24 mouse cellular contexts compared by ENCODE assay signal in genomic region chr16:85637079-85637478, GRCm38 (mm10).
DNase-seq lines count a peak whose midpoint lies in the region; ATAC-seq and TF ChIP-seq lines count a peak whose summit lies in the region.
"Had no signal": no experiment of that assay in that cellular context is flagged by ENCODE, and none has a peak within 500 bp of the region (broad histone marks: within the 10 kb centered on the region; RNA-seq: fewer than 3 reads in every experiment).

No protein-coding gene starts in this region.

- H3K9me3 ChIP-seq in hindbrain, embryonic 14.5 days (ENCODE audit: control insufficient read depth, low read length) = no peaks in the 10 kb centered on the region
- no peaks in the 10 kb centered on the region for H3K9me3 ChIP-seq in hindbrain, embryonic 10.5 days
- H3K9me3 ChIP-seq in midbrain, embryonic 11.5 days (ENCODE audit: control insufficient read depth, low read length) = no peaks in the 10 kb centered on the region
- H3K9me3 ChIP-seq in midbrain, postnatal 0 days (ENCODE audit: low read length) = no peaks in the 10 kb centered on the region
- H3K9me3 ChIP-seq in neural tube, embryonic 13.5 days = no peaks in the 10 kb centered on the region
- H3K9me3 ChIP-seq: embryonic facial prominence, embryonic 10.5 days; embryonic facial prominence, embryonic 12.5 days; forebrain, embryonic 13.5 days; forebrain, embryonic 15.5 days had no signal

- H3K27ac ChIP-seq in hindbrain, embryonic 14.5 days = no peak overlapping the region
- H3K27ac ChIP-seq in hindbrain, embryonic 10.5 days = no peak overlapping the region
- no peak overlapping the region for H3K27ac ChIP-seq in midbrain, embryonic 11.5 days (ENCODE audit: low read depth, low read length)
- no peak overlapping the region for H3K27ac ChIP-seq in midbrain, postnatal 0 days (ENCODE audit: low read depth, low read length)
- 0 out of 2 replicates have a peak overlapping the region, but pooled peaks have one; percentile 18 for H3K27ac ChIP-seq in neural tube, embryonic 13.5 days (replicated peaks)
- H3K27ac ChIP-seq: embryonic facial prominence, embryonic 10.5 days; embryonic facial prominence, embryonic 12.5 days; forebrain, embryonic 13.5 days; forebrain, embryonic 15.5 days had no signal

- ATAC-seq in hindbrain, embryonic 14.5 days (ENCODE audit: low FRiP score) = 0 out of 2 replicates have a peak, but pooled peaks have one; percentile 40
- ATAC-seq in midbrain, embryonic 11.5 days (ENCODE audit: low FRiP score) = no peak
- no peak for ATAC-seq in midbrain, postnatal 0 days (ENCODE audit: low FRiP score)
- ATAC-seq in neural tube, embryonic 13.5 days (ENCODE audit: low read depth) = no peak
- ATAC-seq: activated CD4-positive, CD25-positive, alpha-beta regulatory T cell, adult 4 months; CD4-positive, CD25-positive, alpha-beta regulatory T cell, adult 4 months; forebrain, embryonic 13.5 days; forebrain, embryonic 15.5 days; Patski had no signal

- H3K4me3 ChIP-seq in hindbrain, embryonic 14.5 days (replicated peaks; ENCODE audit: low read length) = no peak overlapping the region
- no peak overlapping the region for H3K4me3 ChIP-seq in hindbrain, embryonic 10.5 days
- no peak overlapping the region for H3K4me3 ChIP-seq in midbrain, embryonic 11.5 days (ENCODE audit: low read depth, low read length)
- no peak overlapping the region for H3K4me3 ChIP-seq in midbrain, postnatal 0 days (ENCODE audit: low read depth, low read length)
- no peak overlapping the region for H3K4me3 ChIP-seq in neural tube, embryonic 13.5 days
- H3K4me3 ChIP-seq: embryonic facial prominence, embryonic 10.5 days; embryonic facial prominence, embryonic 12.5 days; forebrain, embryonic 13.5 days; forebrain, embryonic 15.5 days had no signal

- no peak overlapping the region for H3K4me2 ChIP-seq in hindbrain, embryonic 14.5 days (replicated peaks)
- H3K4me2 ChIP-seq in midbrain, embryonic 11.5 days = no peak overlapping the region
- no peak overlapping the region for H3K4me2 ChIP-seq in midbrain, postnatal 0 days (ENCODE audit: low read depth, low read length, poor library complexity, severe bottlenecking)
- no peak overlapping the region for H3K4me2 ChIP-seq in neural tube, embryonic 13.5 days
- H3K4me2 ChIP-seq: embryonic facial prominence, embryonic 12.5 days; forebrain, embryonic 13.5 days; forebrain, embryonic 15.5 days had no signal

- H3K27me3 ChIP-seq in hindbrain, embryonic 14.5 days (ENCODE audit: control insufficient read depth, insufficient read depth, low read length) = no peaks in the 10 kb centered on the region
- H3K27me3 ChIP-seq in hindbrain, embryonic 10.5 days (ENCODE audit: insufficient read depth, poor library complexity, severe bottlenecking) = no peaks in the 10 kb centered on the region
- no peaks in the 10 kb centered on the region for H3K27me3 ChIP-seq in midbrain, embryonic 11.5 days (ENCODE audit: control insufficient read depth, insufficient read depth, low read length)
- no peaks in the 10 kb centered on the region for H3K27me3 ChIP-seq in midbrain, postnatal 0 days (ENCODE audit: insufficient read depth, low read length)
- H3K27me3 ChIP-seq in neural tube, embryonic 13.5 days = no peaks in the 10 kb centered on the region
- H3K27me3 ChIP-seq: CH12.LX; embryonic facial prominence, embryonic 12.5 days; forebrain, embryonic 13.5 days; forebrain, embryonic 15.5 days had no signal

- TF ChIP-seq CTCF in midbrain, postnatal 0 days (IDR thresholded peaks at IDR 0.05) = no peak

- no peak overlapping the region for H3K9ac ChIP-seq in hindbrain, embryonic 14.5 days
- H3K9ac ChIP-seq in midbrain, embryonic 11.5 days (ENCODE audit: low read length) = no peak overlapping the region
- no peak overlapping the region for H3K9ac ChIP-seq in midbrain, postnatal 0 days (replicated peaks; ENCODE audit: low read length, poor library complexity, severe bottlenecking)
- H3K9ac ChIP-seq in neural tube, embryonic 13.5 days = no peak overlapping the region
- H3K9ac ChIP-seq: embryonic facial prominence, embryonic 12.5 days; forebrain, embryonic 13.5 days; forebrain, embryonic 15.5 days had no signal

- DNase-seq in hindbrain, embryonic 14.5 days (ENCODE audit: low spot score) = no peak
- no peak for DNase-seq in hindbrain, embryonic 10.5 days (ENCODE audit: low spot score)
- DNase-seq in midbrain, embryonic 11.5 days (ENCODE audit: low spot score, missing footprints) = peak; percentile 69
- no peak for DNase-seq in midbrain, postnatal 0 days (ENCODE audit: low spot score)
- no peak for DNase-seq in neural tube, embryonic 10.5 days (ENCODE audit: extremely low spot score, low spot score)
- DNase-seq: adrenal gland, adult 8-10 months; adrenal gland, postnatal 14 days; adrenal gland, postnatal 36 days; B cell, adult 2 months; cerebellum, adult 11-12 months; cerebellum, adult 2 months; cerebellum, adult 9-10 months; cerebellum, postnatal 10 days; cerebellum, postnatal 25 days had no signal

- WGBS in hindbrain, embryonic 14.5 days = 56% methylated on average over 1 of the region's 1 CpGs
- WGBS in hindbrain, embryonic 10.5 days = 89% methylated on average over 1 of the region's 1 CpGs
- WGBS in midbrain, embryonic 11.5 days = 85% methylated on average over 1 of the region's 1 CpGs
- 67% methylated on average over 1 of the region's 1 CpGs for WGBS in midbrain, postnatal 0 days
- WGBS in neural tube, embryonic 13.5 days = 69% methylated on average over 1 of the region's 1 CpGs

- no peaks in the 10 kb centered on the region for H3K36me3 ChIP-seq in hindbrain, embryonic 14.5 days (replicated peaks; ENCODE audit: control insufficient read depth, insufficient read depth)
- H3K36me3 ChIP-seq in hindbrain, embryonic 10.5 days = no peaks in the 10 kb centered on the region
- no peaks in the 10 kb centered on the region for H3K36me3 ChIP-seq in midbrain, embryonic 11.5 days (ENCODE audit: control insufficient read depth, insufficient read depth, low read length)
- H3K36me3 ChIP-seq in midbrain, postnatal 0 days (ENCODE audit: insufficient read depth, low read length) = no peaks in the 10 kb centered on the region
- no peaks in the 10 kb centered on the region for H3K36me3 ChIP-seq in neural tube, embryonic 13.5 days
- H3K36me3 ChIP-seq: embryonic facial prominence, embryonic 10.5 days; embryonic facial prominence, embryonic 12.5 days; forebrain, embryonic 15.5 days; G1E had no signal

- H3K4me1 ChIP-seq in hindbrain, embryonic 14.5 days (replicated peaks; ENCODE audit: control insufficient read depth, insufficient read depth, low read length) = no peaks in the 10 kb centered on the region
- no peaks in the 10 kb centered on the region for H3K4me1 ChIP-seq in hindbrain, embryonic 10.5 days (replicated peaks)
- H3K4me1 ChIP-seq in midbrain, embryonic 11.5 days (ENCODE audit: control insufficient read depth, insufficient read depth, low read length) = no peaks in the 10 kb centered on the region
- H3K4me1 ChIP-seq in midbrain, postnatal 0 days (ENCODE audit: insufficient read depth, low read length) = no peaks in the 10 kb centered on the region
- no peaks in the 10 kb centered on the region for H3K4me1 ChIP-seq in neural tube, embryonic 13.5 days (replicated peaks)
- H3K4me1 ChIP-seq: embryonic facial prominence, embryonic 10.5 days; embryonic facial prominence, embryonic 12.5 days; forebrain, embryonic 13.5 days; forebrain, embryonic 15.5 days had no signal
